Mouse (Mus musculus): ENCODE data around the gene Idh3a. TPM values are rescaled to one million over a fixed set of nuclear protein-coding genes. Genes with fewer than 3 reads are reported as not detected.
"Not testable (repeated sequence)": the region's sequence is repeated elsewhere in the genome, so short reads cannot be mapped to it uniquely, and the experiment has no call there.

The Idh3a gene
- total and polyA plus RNA-seq, 2 experiments from 2014 or later: 407 to 840 TPM

GRCm38 (mm10) chr9:54568732-54569131, 17.4 kb upstream of the Idh3a start:
- Histone ChIP-seq H3K36me3 (replicated peaks; ENCODE audit: control insufficient read depth, insufficient read depth, low read length) (no peaks in the 10 kb centered on the region), H3K9me3 (replicated peaks; ENCODE audit: control insufficient read depth, low read length) (no peaks in the 10 kb centered on the region), H3K4me2 (ENCODE audit: low read depth, low read length) (no peak overlapping the region), H3K4me1 (ENCODE audit: control insufficient read depth, insufficient read depth) (no peaks in the 10 kb centered on the region), H3K9ac (replicated peaks; ENCODE audit: low read depth, low read length) (no peak overlapping the region), H3K4me3 (ENCODE audit: low read depth, low read length) (no peak overlapping the region), H3K27me3 (ENCODE audit: control insufficient read depth, insufficient read depth, low read length) (no peaks in the 10 kb centered on the region), H3K27ac (ENCODE audit: low read depth) (no peak overlapping the region)
- TF ChIP-seq CTCF (IDR thresholded peaks at IDR 0.05; ENCODE audit: low read depth) (peak; percentile 7; the same call in 1 of the 2 replicates), EP300 (IDR thresholded peaks at IDR 0.05; ENCODE audit: low read depth) (no peak)
- ATAC-seq (ENCODE audit: insufficient read depth, low read depth): peak; percentile 51; the same call in 1 of the 2 replicates
- 30% methylated on average over 2 of the region's 2 CpGs for WGBS
- no peak for DNase-seq (ENCODE audit: low spot score)

DNA sequence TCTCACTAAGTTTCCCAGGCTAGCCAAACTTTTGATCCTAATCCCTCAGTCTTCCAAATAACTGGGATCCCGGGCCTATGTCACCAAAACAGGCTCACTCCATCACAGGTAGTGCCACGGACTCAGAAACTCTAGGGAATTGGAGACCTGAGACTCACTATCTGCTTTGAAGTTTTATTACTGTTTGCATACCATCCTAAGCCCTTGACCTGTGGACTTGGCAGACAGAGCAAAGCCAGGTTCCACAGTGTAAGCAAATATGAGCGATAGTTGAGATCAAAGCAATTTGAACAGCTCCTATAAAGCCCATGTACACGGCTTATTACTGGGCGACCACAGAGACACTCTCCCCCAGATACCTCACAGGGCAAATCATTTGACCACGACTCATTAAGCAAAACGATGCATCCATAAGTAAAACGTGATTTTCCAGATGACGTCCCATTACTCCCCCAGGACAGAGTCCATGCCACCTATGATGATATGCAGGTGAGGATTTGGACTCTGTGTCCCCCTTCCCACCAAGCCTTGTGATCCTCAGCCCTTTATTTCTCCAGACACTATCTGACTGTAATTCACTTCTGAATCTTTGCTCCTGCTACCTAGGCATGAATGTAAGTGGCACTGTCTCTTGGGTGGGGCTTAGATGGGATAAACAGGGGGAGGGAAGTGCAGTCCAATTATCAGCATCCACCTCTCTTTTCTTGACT, 14.8 kb upstream of the Idh3a start:
- no peaks in the 10 kb centered on the region for H3K36me3 ChIP-seq (replicated peaks; ENCODE audit: control insufficient read depth, insufficient read depth, low read length)
- H3K27me3 ChIP-seq (ENCODE audit: control insufficient read depth, insufficient read depth, low read length): no peaks in the 10 kb centered on the region
- DNase-seq (ENCODE audit: low spot score): no peak
- H3K4me1 ChIP-seq (ENCODE audit: control insufficient read depth, insufficient read depth): no peaks in the 10 kb centered on the region
- no peaks in the 10 kb centered on the region for H3K9me3 ChIP-seq (replicated peaks; ENCODE audit: control insufficient read depth, low read length)
- H3K27ac ChIP-seq (ENCODE audit: low read depth): no peak overlapping the region
- ATAC-seq (ENCODE audit: insufficient read depth, low read depth): no peak
- no peak overlapping the region for H3K4me3 ChIP-seq (ENCODE audit: low read depth, low read length)
- no peak for TF ChIP-seq CTCF (IDR thresholded peaks at IDR 0.05; ENCODE audit: low read depth)
- TF ChIP-seq EP300 (IDR thresholded peaks at IDR 0.05; ENCODE audit: low read depth): no peak
- 69% methylated on average over 9 of the region's 9 CpGs for WGBS
- H3K4me2 ChIP-seq (ENCODE audit: low read depth, low read length): no peak overlapping the region
- H3K9ac ChIP-seq (replicated peaks; ENCODE audit: low read depth, low read length): no peak overlapping the region

DNA sequence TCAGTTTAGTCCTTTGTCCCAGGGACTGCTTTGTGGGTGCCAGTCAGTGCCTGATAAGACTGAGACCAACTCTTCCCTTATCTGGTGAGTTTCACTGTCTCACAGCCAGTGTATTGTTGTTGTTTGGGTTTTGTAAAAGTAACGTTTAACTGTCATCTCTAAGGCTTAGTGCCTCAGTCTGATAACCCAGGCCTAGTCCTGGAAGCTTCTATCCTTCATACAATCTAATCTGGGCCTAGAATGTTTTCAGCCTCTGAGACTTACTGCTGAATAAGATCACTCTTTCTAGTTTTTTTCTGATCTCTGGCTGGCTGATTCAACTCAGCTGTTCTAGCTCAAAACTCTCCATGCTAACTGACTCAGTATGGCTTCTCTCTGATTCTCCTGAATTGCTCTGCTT, 2.4 kb upstream of the Idh3a start:
- no peaks in the 10 kb centered on the region for H3K36me3 ChIP-seq (replicated peaks; ENCODE audit: control insufficient read depth, insufficient read depth, low read length)
- no peaks in the 10 kb centered on the region for H3K27me3 ChIP-seq (ENCODE audit: control insufficient read depth, insufficient read depth, low read length)
- H3K9me3 ChIP-seq (replicated peaks; ENCODE audit: control insufficient read depth, low read length): no peaks in the 10 kb centered on the region
- H3K27ac ChIP-seq (ENCODE audit: low read depth): no peak overlapping the region
- DNase-seq (ENCODE audit: low spot score) (no peak), ATAC-seq (ENCODE audit: insufficient read depth, low read depth) (no peak)
- WGBS: 33% methylated on average over 1 of the region's 1 CpGs
- H3K4me2 ChIP-seq (ENCODE audit: low read depth, low read length): no peak overlapping the region
- no peak overlapping the region for H3K9ac ChIP-seq (replicated peaks; ENCODE audit: low read depth, low read length)
- H3K4me1 ChIP-seq (ENCODE audit: control insufficient read depth, insufficient read depth): no peaks in the 10 kb centered on the region
- no peak overlapping the region for H3K4me3 ChIP-seq (ENCODE audit: low read depth, low read length)
- TF ChIP-seq EP300 (IDR thresholded peaks at IDR 0.05; ENCODE audit: low read depth): no peak
- TF ChIP-seq CTCF (IDR thresholded peaks at IDR 0.05; ENCODE audit: low read depth): no peak

- H3K4me3 ChIP-seq (ENCODE audit: low read depth, low read length); H3K4me2 ChIP-seq (ENCODE audit: low read depth, low read length); DNase-seq (ENCODE audit: low spot score); H3K27me3 ChIP-seq (ENCODE audit: control insufficient read depth, insufficient read depth, low read length); H3K36me3 ChIP-seq (replicated peaks; ENCODE audit: control insufficient read depth, insufficient read depth, low read length); H3K9ac ChIP-seq (replicated peaks; ENCODE audit: low read depth, low read length); ATAC-seq (ENCODE audit: insufficient read depth, low read depth); H3K4me1 ChIP-seq (ENCODE audit: control insufficient read depth, insufficient read depth); H3K9me3 ChIP-seq (replicated peaks; ENCODE audit: control insufficient read depth, low read length); H3K27ac ChIP-seq (ENCODE audit: low read depth): not testable (repeated sequence)
- WGBS: 60% methylated on average over 2 of the region's 2 CpGs
Observed at GRCm38 (mm10) chr9:54584127-54584526, 2.0 kb upstream of the Idh3a start.

DNA sequence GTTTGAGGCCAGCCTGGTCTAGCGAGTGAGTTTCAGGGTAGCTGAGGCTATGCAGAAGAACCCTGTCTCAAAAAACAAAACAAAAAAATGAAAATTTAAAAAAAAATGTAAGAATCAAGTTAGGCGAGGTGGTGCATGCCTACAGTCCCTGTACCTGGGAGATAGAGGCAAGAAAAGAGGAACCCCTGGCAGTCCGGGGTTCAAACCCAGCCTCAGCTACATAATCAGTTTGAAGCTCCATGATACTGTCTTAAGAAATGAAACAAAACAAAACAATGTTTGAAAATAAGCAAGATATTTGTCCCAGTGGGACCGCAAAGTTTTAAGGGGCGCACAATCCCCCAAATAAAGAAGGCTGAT, 315 bp upstream of the Idh3a start:
- TF ChIP-seq EP300 (IDR thresholded peaks at IDR 0.05; ENCODE audit: low read depth) (no peak), CTCF (IDR thresholded peaks at IDR 0.05; ENCODE audit: low read depth) (no peak)
- WGBS: 35% methylated on average over 5 of the region's 5 CpGs
- Histone ChIP-seq H3K36me3 (replicated peaks; ENCODE audit: control insufficient read depth, insufficient read depth, low read length) (peaks cover 8% of the 10 kb centered on the region), H3K27ac (ENCODE audit: low read depth) (no peak overlapping the region), H3K4me2 (ENCODE audit: low read depth, low read length) (peak overlapping the region; percentile 83), H3K27me3 (ENCODE audit: control insufficient read depth, insufficient read depth, low read length) (no peaks in the 10 kb centered on the region), H3K4me3 (ENCODE audit: low read depth, low read length) (peak overlapping the region; percentile 86), H3K4me1 (ENCODE audit: control insufficient read depth, insufficient read depth) (no peaks in the 10 kb centered on the region), H3K9me3 (replicated peaks; ENCODE audit: control insufficient read depth, low read length) (no peaks in the 10 kb centered on the region), H3K9ac (replicated peaks; ENCODE audit: low read depth, low read length) (no peak overlapping the region)
- no peak for ATAC-seq (ENCODE audit: insufficient read depth, low read depth)
- no peak for DNase-seq (ENCODE audit: low spot score)

GRCm38 (mm10) chr9:54587863-54588262, 1.7 kb downstream of the Idh3a start:
- peak overlapping the region; percentile 83 for H3K4me2 ChIP-seq (ENCODE audit: low read depth, low read length)
- no peaks in the 10 kb centered on the region for H3K27me3 ChIP-seq (ENCODE audit: control insufficient read depth, insufficient read depth, low read length)
- no peak for ATAC-seq (ENCODE audit: insufficient read depth, low read depth)
- WGBS: 38% methylated on average over 4 of the region's 4 CpGs
- no peaks in the 10 kb centered on the region for H3K4me1 ChIP-seq (ENCODE audit: control insufficient read depth, insufficient read depth)
- TF ChIP-seq CTCF (IDR thresholded peaks at IDR 0.05; ENCODE audit: low read depth): no peak
- no peak for TF ChIP-seq EP300 (IDR thresholded peaks at IDR 0.05; ENCODE audit: low read depth)
- peak overlapping the region; percentile 86 for H3K4me3 ChIP-seq (ENCODE audit: low read depth, low read length)
- H3K27ac ChIP-seq (ENCODE audit: low read depth): 0 out of 2 replicates have a peak overlapping the region, but pooled peaks have one; percentile 85
- H3K9ac ChIP-seq (replicated peaks; ENCODE audit: low read depth, low read length): peak overlapping the region; percentile 87
- no peak for DNase-seq (ENCODE audit: low spot score)
- peaks cover 26% of the 10 kb centered on the region for H3K36me3 ChIP-seq (replicated peaks; ENCODE audit: control insufficient read depth, insufficient read depth, low read length)
- no peaks in the 10 kb centered on the region for H3K9me3 ChIP-seq (replicated peaks; ENCODE audit: control insufficient read depth, low read length)

DNA sequence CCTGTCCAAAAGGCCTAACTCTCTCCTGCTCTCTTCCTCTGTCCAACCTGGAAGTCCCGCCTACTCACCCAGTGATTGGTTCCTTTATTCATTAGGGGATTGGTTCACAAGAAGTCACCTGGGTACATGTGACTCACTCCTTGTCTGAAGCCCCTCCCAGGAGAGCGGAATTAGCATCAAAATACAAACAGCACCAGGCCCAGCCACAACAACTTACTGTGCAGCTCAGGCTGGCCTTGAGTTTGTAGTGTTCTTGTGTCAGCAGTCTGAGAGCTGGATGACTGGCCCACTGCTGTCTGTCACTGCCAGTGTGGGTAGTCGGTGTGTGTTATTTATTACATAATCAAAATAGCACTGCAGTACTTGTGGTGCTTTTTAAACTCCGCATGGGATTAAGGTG, 7.5 kb downstream of the Idh3a start:
- 75% methylated on average over 4 of the region's 4 CpGs for WGBS
- H3K27ac ChIP-seq (ENCODE audit: low read depth); DNase-seq (ENCODE audit: low spot score); H3K27me3 ChIP-seq (ENCODE audit: control insufficient read depth, insufficient read depth, low read length); ATAC-seq (ENCODE audit: insufficient read depth, low read depth); H3K9ac ChIP-seq (replicated peaks; ENCODE audit: low read depth, low read length); H3K4me3 ChIP-seq (ENCODE audit: low read depth, low read length); H3K4me2 ChIP-seq (ENCODE audit: low read depth, low read length); H3K9me3 ChIP-seq (replicated peaks; ENCODE audit: control insufficient read depth, low read length): not testable (repeated sequence)
- Histone ChIP-seq H3K4me1 (ENCODE audit: control insufficient read depth, insufficient read depth) (0 out of 2 replicates have a peak, but pooled peaks cover 13% of the 10 kb centered on the region), H3K36me3 (replicated peaks; ENCODE audit: control insufficient read depth, insufficient read depth, low read length) (peaks cover 82% of the 10 kb centered on the region)
